23 mouse cellular contexts compared by ENCODE assay signal in the genomic region with DNA sequence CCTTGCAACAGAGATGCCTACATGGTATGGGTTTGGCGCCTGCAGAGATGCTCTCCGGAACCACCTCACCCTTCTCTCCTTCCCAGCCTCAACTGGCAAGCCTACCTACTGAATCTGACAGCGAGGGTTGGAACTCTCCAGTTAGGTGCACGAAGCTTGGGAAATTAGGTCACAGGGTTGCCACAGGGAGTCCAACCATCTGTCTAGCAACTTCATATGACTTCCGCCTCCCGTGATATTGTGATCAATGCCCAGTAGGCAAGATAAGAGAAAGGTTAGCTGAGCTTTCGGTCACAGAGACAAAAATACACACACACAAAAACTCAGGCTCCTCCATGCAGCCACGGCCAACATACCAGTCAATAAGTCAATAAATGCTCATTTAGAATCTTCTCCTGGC. TPM values are rescaled to one million over a fixed set of nuclear protein-coding genes. Genes with fewer than 3 reads are reported as not detected.
DNase-seq lines count a peak whose midpoint lies in the region; ATAC-seq and TF ChIP-seq lines count a peak whose summit lies in the region.
"Had no signal": no experiment of that assay in that cellular context is flagged by ENCODE, and none has a peak within 500 bp of the region (broad histone marks: within the 10 kb centered on the region; RNA-seq: fewer than 3 reads in every experiment).

No protein-coding gene starts in this region.

- H3K27me3 ChIP-seq in forebrain, embryonic 11.5 days (ENCODE audit: control insufficient read depth, insufficient read depth, low read length) = no peaks in the 10 kb centered on the region
- H3K27me3 ChIP-seq in forebrain, postnatal 0 days (ENCODE audit: insufficient read depth, low read length) = no peaks in the 10 kb centered on the region
- no peaks in the 10 kb centered on the region for H3K27me3 ChIP-seq in limb, embryonic 10.5 days (ENCODE audit: low read depth, poor library complexity, severe bottlenecking)
- no peaks in the 10 kb centered on the region for H3K27me3 ChIP-seq in forebrain, embryonic 15.5 days
- H3K27me3 ChIP-seq: CH12.LX; forebrain, embryonic 12.5 days; liver, embryonic 15.5 days had no signal

- no peak for ATAC-seq in forebrain, embryonic 11.5 days (replicated peaks; ENCODE audit: low FRiP score)
- no peak for ATAC-seq in forebrain, postnatal 0 days
- ATAC-seq in forebrain, embryonic 15.5 days (replicated peaks) = no peak
- ATAC-seq: lung, postnatal 0 days had no signal

- WGBS in forebrain, embryonic 11.5 days = 86% methylated on average over 8 of the region's 8 CpGs
- WGBS in forebrain, postnatal 0 days = 85% methylated on average over 8 of the region's 8 CpGs
- WGBS in limb, embryonic 10.5 days = 77% methylated on average over 8 of the region's 8 CpGs
- 89% methylated on average over 8 of the region's 8 CpGs for WGBS in forebrain, embryonic 15.5 days

- H3K36me3 ChIP-seq in forebrain, embryonic 11.5 days (ENCODE audit: control insufficient read depth, insufficient read depth, low read length) = no peaks in the 10 kb centered on the region
- H3K36me3 ChIP-seq in forebrain, postnatal 0 days (ENCODE audit: insufficient read depth) = no peaks in the 10 kb centered on the region
- no peaks in the 10 kb centered on the region for H3K36me3 ChIP-seq in limb, embryonic 10.5 days
- no peaks in the 10 kb centered on the region for H3K36me3 ChIP-seq in forebrain, embryonic 15.5 days
- H3K36me3 ChIP-seq: forebrain, embryonic 12.5 days; hindbrain, embryonic 10.5 days; liver, embryonic 15.5 days had no signal

- H3K9ac ChIP-seq in forebrain, embryonic 11.5 days (ENCODE audit: low read length) = no peak overlapping the region
- H3K9ac ChIP-seq in forebrain, postnatal 0 days = no peak overlapping the region
- no peak overlapping the region for H3K9ac ChIP-seq in forebrain, embryonic 15.5 days (replicated peaks)
- H3K9ac ChIP-seq: forebrain, embryonic 12.5 days; liver, embryonic 15.5 days had no signal

- no peak for TF ChIP-seq CTCF in forebrain, postnatal 0 days (IDR thresholded peaks at IDR 0.05; ENCODE audit: low read depth)

- no peak overlapping the region for H3K4me3 ChIP-seq in forebrain, embryonic 11.5 days (ENCODE audit: low read depth, low read length)
- no peak overlapping the region for H3K4me3 ChIP-seq in forebrain, postnatal 0 days (ENCODE audit: low read depth, low read length)
- no peak overlapping the region for H3K4me3 ChIP-seq in limb, embryonic 10.5 days
- no peak overlapping the region for H3K4me3 ChIP-seq in forebrain, embryonic 15.5 days
- H3K4me3 ChIP-seq: forebrain, embryonic 12.5 days; hindbrain, embryonic 10.5 days; left cerebral cortex, adult 2 months; liver, embryonic 15.5 days had no signal

- H3K27ac ChIP-seq in forebrain, embryonic 11.5 days (ENCODE audit: low read depth, low read length) = no peak overlapping the region
- H3K27ac ChIP-seq in forebrain, postnatal 0 days (ENCODE audit: low read depth, low read length) = no peak overlapping the region
- peak overlapping the region; percentile 77 for H3K27ac ChIP-seq in limb, embryonic 10.5 days
- H3K27ac ChIP-seq in forebrain, embryonic 15.5 days (replicated peaks) = no peak overlapping the region
- H3K27ac ChIP-seq: forebrain, embryonic 12.5 days; hindbrain, embryonic 10.5 days; left cerebral cortex, adult 2 months; liver, embryonic 15.5 days; stomach, postnatal 0 days had no signal

- DNase-seq in forebrain, embryonic 11.5 days (ENCODE audit: low spot score) = peak; percentile 18
- no peak for DNase-seq in forebrain, postnatal 0 days
- DNase-seq in cerebellum, adult 11 months = peak; percentile 71
- DNase-seq in cerebellum, postnatal 10 days = peak; percentile 72 to 81
- DNase-seq in limb, embryonic 10.5 days (ENCODE audit: low spot score) = peak; percentile 35
- no peak for DNase-seq in kidney, postnatal 14 days
- DNase-seq in thymus, postnatal 36 days = no peak
- DNase-seq: adrenal gland, postnatal 14 days; gastrocnemius, postnatal 14 days; kidney, adult 18-20 months; kidney, postnatal 10 days; left cerebral cortex, postnatal 4 days; right cerebral cortex, adult 18-20 months; thymus, postnatal 4 days had no signal

- H3K9me3 ChIP-seq in forebrain, embryonic 11.5 days (ENCODE audit: control insufficient read depth, low read length) = no peaks in the 10 kb centered on the region
- H3K9me3 ChIP-seq in forebrain, postnatal 0 days (ENCODE audit: low read length) = no peaks in the 10 kb centered on the region
- H3K9me3 ChIP-seq in limb, embryonic 10.5 days (replicated peaks) = no peaks in the 10 kb centered on the region
- H3K9me3 ChIP-seq in forebrain, embryonic 15.5 days = no peaks in the 10 kb centered on the region
- H3K9me3 ChIP-seq: forebrain, embryonic 12.5 days; hindbrain, embryonic 10.5 days; liver, embryonic 15.5 days had no signal

- H3K4me1 ChIP-seq in forebrain, embryonic 11.5 days (replicated peaks; ENCODE audit: control insufficient read depth, insufficient read depth, low read length) = 0 out of 2 replicates have a peak, but pooled peaks cover 3% of the 10 kb centered on the region
- no peaks in the 10 kb centered on the region for H3K4me1 ChIP-seq in forebrain, postnatal 0 days (ENCODE audit: insufficient read depth)
- peaks cover 18% of the 10 kb centered on the region for H3K4me1 ChIP-seq in limb, embryonic 10.5 days
- H3K4me1 ChIP-seq in forebrain, embryonic 15.5 days = peaks cover 5% of the 10 kb centered on the region
- H3K4me1 ChIP-seq: liver, embryonic 15.5 days had no signal

- H3K4me2 ChIP-seq in forebrain, embryonic 11.5 days (ENCODE audit: low read depth, low read length, severe bottlenecking) = no peak overlapping the region
- no peak overlapping the region for H3K4me2 ChIP-seq in forebrain, postnatal 0 days (ENCODE audit: low read depth)
- no peak overlapping the region for H3K4me2 ChIP-seq in forebrain, embryonic 15.5 days (replicated peaks)
- H3K4me2 ChIP-seq: forebrain, embryonic 12.5 days; liver, embryonic 15.5 days; midbrain, embryonic 11.5 days had no signal

RNA-seq across cellular contexts. Expression of a gene that starts 21.6 kb away (rescaled TPM):
- polyA plus RNA-seq in forebrain, embryonic 11.5 days (2014; fragmentation: Nextera tagmentation; extraction: Ambion mirVana) = 5.9 and 6.9 TPM in 2 replicates
- total RNA-seq in forebrain, postnatal 0 days (2014; rRNA removed) = 23.5 and 26.0 TPM in 2 replicates
- 16.4 and 23.7 TPM in 2 replicates for polyA plus RNA-seq in forebrain, postnatal 0 days (2015; fragmentation: Nextera tagmentation; extraction: Ambion mirVana)
- polyA plus RNA-seq in limb, embryonic 10.5 days (2016; fragmentation: Nextera tagmentation; extraction: Ambion mirVana) = 4.8 and 7.0 TPM in 2 replicates
- polyA plus RNA-seq in forebrain, embryonic 15.5 days (2015; fragmentation: Nextera tagmentation; extraction: Ambion mirVana) = 12.6 and 14.2 TPM in 2 replicates

Comparison
In these comparisons a context has a peak if more than half of its experiments do, and no peak if none do; other contexts are left out.
1. DNase-seq: peak in forebrain, embryonic 11.5 days (single experiment), cerebellum, adult 11 months (single experiment), cerebellum, postnatal 10 days (2 of 2) and limb, embryonic 10.5 days (single experiment); none in forebrain, postnatal 0 days (single experiment), kidney, postnatal 14 days (single experiment) and thymus, postnatal 36 days (0 of 2).